Mouse (Mus musculus): ENCODE measurements around the gene Utrn.

DNA sequence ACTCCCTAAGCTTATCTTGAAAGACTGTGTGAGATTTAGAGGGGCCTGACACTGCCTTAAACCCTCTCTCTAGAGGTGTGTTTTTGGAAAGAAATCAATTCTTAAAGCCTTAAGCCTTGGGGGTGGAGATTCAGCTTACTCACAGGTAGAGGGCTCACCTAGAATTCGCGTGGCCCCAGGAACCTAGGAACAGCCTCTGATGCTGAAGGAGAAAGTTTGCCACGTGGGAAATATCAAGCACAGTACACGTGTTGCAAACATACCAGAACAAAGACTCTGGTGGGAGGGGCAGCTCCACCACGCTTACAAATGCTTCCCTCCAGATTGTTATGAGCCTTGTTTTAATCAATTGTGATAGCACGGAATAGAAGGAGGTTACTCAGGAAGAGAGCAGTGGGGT is 96.0 kb downstream of the Utrn start:
- TF ChIP-seq MAX (IDR thresholded peaks at IDR 0.05; ENCODE audit: low read depth) (no peak), POLR2A (IDR thresholded peaks at IDR 0.05; ENCODE audit: insufficient read length, low read depth) (no peak), USF1 (IDR thresholded peaks at IDR 0.05; ENCODE audit: low read depth) (no peak), POLR2AphosphoS2 (IDR thresholded peaks at IDR 0.05; ENCODE audit: insufficient read length, low read depth) (no peak), TCF12 (IDR thresholded peaks at IDR 0.05; ENCODE audit: insufficient read depth, poor library complexity, severe bottlenecking) (no peak), E2F4 (IDR thresholded peaks at IDR 0.05; ENCODE audit: insufficient read depth) (no peak), CEBPB (IDR thresholded peaks at IDR 0.05; ENCODE audit: insufficient read depth, poor library complexity, severe bottlenecking) (no peak), TCF3 (IDR thresholded peaks at IDR 0.05; ENCODE audit: insufficient read length, low read depth) (no peak)

Data from myocyte (in vitro differentiated cells).